Mouse (Mus musculus): Measurements from ENCODE around the gene 1700123O20Rik.

GRCm38 (mm10) chr14:54646455-54646854 is 39.6 kb upstream of the 1700123O20Rik start:
- TF ChIP-seq EP300 (IDR thresholded peaks at IDR 0.05) (no peak), CTCF (IDR thresholded peaks at IDR 0.05) (no peak)

Measured in lung, postnatal 0 days (tissue).